Mouse (Mus musculus) cortical plate, adult 2 months (tissue): ENCODE measurements around the gene Psmb7.

Experiments
- CTCF ChIP-seq: fragments of 200-500 bp; IDR thresholded peaks from 2 replicates; pipeline ENCODE4 v1.5.1; 2011; ENCODE audit warnings: mild to moderate bottlenecking, control low read depth, low read length; ENCODE audit not compliant: insufficient read depth; ENCODE audit errors: extremely low read depth
- POLR2A ChIP-seq: fragments of 200-500 bp; IDR thresholded peaks from 2 replicates; pipeline ENCODE4 v1.6.1; 2011; ENCODE audit warnings: mild to moderate bottlenecking, low read length, control low read depth; ENCODE audit not compliant: insufficient read depth; ENCODE audit errors: extremely low read depth

DNA sequence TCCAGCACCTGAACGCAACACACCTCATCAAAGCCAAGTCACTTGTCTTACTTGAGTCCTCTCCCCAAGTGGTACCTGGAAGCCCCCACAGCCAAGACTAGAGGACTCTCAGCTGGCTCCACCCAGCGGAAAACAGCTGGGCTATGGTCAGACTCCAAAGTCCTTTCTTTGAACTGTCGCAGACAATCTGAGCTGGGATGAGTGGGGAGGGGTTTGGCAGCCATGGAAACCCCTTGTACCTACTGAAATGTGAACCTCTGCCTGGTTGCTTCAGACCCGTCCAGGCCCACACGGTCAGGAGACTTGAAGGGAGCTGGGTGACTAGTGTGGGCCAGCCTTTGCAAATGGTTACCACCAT, 58.5 kb downstream of the Psmb7 start:
- TF ChIP-seq POLR2A: no peak
- TF ChIP-seq CTCF: no peak
